Mouse (Mus musculus) cortical plate, adult 2 months (tissue): Measurements from ENCODE around the gene Klrb1b.
A peak's percentile ranks its signal among the peaks of the same experiment; 100 is the strongest.

Experiments
- CTCF ChIP-seq: fragments of 200-500 bp; IDR thresholded peaks from 2 replicates; pipeline ENCODE4 v1.5.1; 2011; ENCODE audit warnings: mild to moderate bottlenecking, control low read depth, low read length; ENCODE audit not compliant: insufficient read depth; ENCODE audit errors: extremely low read depth
- POLR2A ChIP-seq: fragments of 200-500 bp; IDR thresholded peaks from 2 replicates; pipeline ENCODE4 v1.6.1; 2011; ENCODE audit warnings: mild to moderate bottlenecking, low read length, control low read depth; ENCODE audit not compliant: insufficient read depth; ENCODE audit errors: extremely low read depth

GRCm38 (mm10) chr6:128849902-128850301 is 23.8 kb upstream of the Klrb1b start:
- TF ChIP-seq CTCF: peak; percentile 54
- TF ChIP-seq POLR2A: no peak
